Mouse (Mus musculus) small intestine, adult 10 weeks (tissue): ENCODE data around the gene Srp14. TPM values are rescaled to one million over a fixed set of nuclear protein-coding genes. Genes with fewer than 3 reads are reported as not detected.

Experiments
- polyA plus RNA-seq: library from polyadenylated mRNA; stranded (reverse); fragments of 350-450 nt; fragmentation: Illumina TruSeq; extraction: RNeasy Lipid Tissue Mini Kit (QIAGEN cat#74804); gene quantifications from one replicate; pipeline ENCODE4 v1.2.3, GENCODE M21; 2014; ENCODE audit warnings: low replicate concordance

Gene Srp14
- 50.6 TPM for polyA plus RNA-seq

GRCm38 (mm10) chr2:118479550-118479909, at the start of gene Srp14:
Srp14 (minus strand) TSS chr2:118479711.

Other genes starting within 250 kb of the Srp14 start
- gene Fsip1, start 222.7 kb downstream of the Srp14 start, polyA plus RNA-seq: 0.48 TPM
- gene Gpr176, start 106.3 kb downstream of the Srp14 start, polyA plus RNA-seq: not detected
- gene Eif2ak4, start 91.1 kb downstream of the Srp14 start, polyA plus RNA-seq: 4.0 TPM
- gene Bmf, start 70.0 kb upstream of the Srp14 start, polyA plus RNA-seq: 2.9 TPM
- 11.1 TPM for gene Bub1b, start 118.5 kb upstream of the Srp14 start, polyA plus RNA-seq
- 0.22 TPM for gene Pak6, start 183.6 kb upstream of the Srp14 start, polyA plus RNA-seq
- gene Ankrd63, start 224.3 kb upstream of the Srp14 start, polyA plus RNA-seq: 0.37 TPM
- 1.2 TPM for gene Plcb2, start 248.7 kb upstream of the Srp14 start, polyA plus RNA-seq